Mouse (Mus musculus) MEL (cell line): ENCODE results near the gene Slc25a47. TPM values are rescaled to one million over a fixed set of nuclear protein-coding genes. Genes with fewer than 3 reads are reported as not detected.

Experiments
- DNase-seq: peaks from one replicate; pipeline ENCODE4 v3.0.0; 2011; ENCODE audit warnings: low read depth, low spot score
- H3K27ac ChIP-seq: 2 replicates; pipeline ENCODE4 v1.5.1; 2012; ENCODE audit warnings: low read depth, mild to moderate bottlenecking, control low read depth, low read length, moderate library complexity; ENCODE audit not compliant: control insufficient read depth
- H3K27me3 ChIP-seq, 2 experiments: fragments of 150-350 bp in 1 of 2; sonication (generic) in 1 of 2; 2 replicates each; pipeline ENCODE4 v1.6.1; 2012; ENCODE audit warnings: low read length in 2 of 2, mild to moderate bottlenecking in 2 of 2, improper control_type of control experiment in 1 of 2, moderate library complexity in 1 of 2; ENCODE audit not compliant: insufficient read depth in 2 of 2, control insufficient read depth in 1 of 2
- H3K36me3 ChIP-seq, 2 experiments: 2 replicates each; pipeline ENCODE4 v1.6.1; 2012 to 2014; ENCODE audit warnings: low read length in 2 of 2, improper control_type of control experiment in 1 of 2, inconsistent platforms in 1 of 2, mild to moderate bottlenecking in 1 of 2; ENCODE audit not compliant: insufficient read depth in 2 of 2, control insufficient read depth in 1 of 2
- H3K4me1 ChIP-seq, 2 experiments: fragments of 150-350 bp in 1 of 2; sonication (generic) in 1 of 2; 2 replicates each; pipeline ENCODE4 v1.6.1; 2012; ENCODE audit warnings: low read length in 2 of 2, improper control_type of control experiment in 1 of 2, mild to moderate bottlenecking in 1 of 2; ENCODE audit not compliant: insufficient read depth in 2 of 2, control insufficient read depth in 1 of 2
- H3K4me3 ChIP-seq, 2 experiments: fragments of 150-350 bp in 1 of 2; sonication (generic) in 1 of 2; 2 replicates each; pipeline ENCODE4 v1.5.1; 2012; ENCODE audit warnings: low read depth in 2 of 2, low read length in 2 of 2, mild to moderate bottlenecking in 2 of 2, moderate library complexity in 2 of 2, control low read depth in 1 of 2, improper control_type of control experiment in 1 of 2; ENCODE audit not compliant: control insufficient read depth in 1 of 2, insufficient read depth in 1 of 2
- H3K79me2 ChIP-seq: 2 replicates; pipeline ENCODE4 v1.6.1; 2012; ENCODE audit warnings: mild to moderate bottlenecking, low read length, moderate library complexity; ENCODE audit not compliant: control insufficient read depth, poor library complexity, insufficient read depth
- H3K9ac ChIP-seq: 2 replicates; pipeline ENCODE4 v1.6.1; 2012; ENCODE audit warnings: low read depth, mild to moderate bottlenecking, control low read depth, low read length, moderate library complexity; ENCODE audit not compliant: control insufficient read depth, poor library complexity, severe bottlenecking
- H3K9me3 ChIP-seq: fragments of 150-350 bp; sonication (generic); replicated peaks from 2 replicates; pipeline ENCODE4 v1.6.1; 2012; ENCODE audit warnings: mild to moderate bottlenecking, low read length, improper control_type of control experiment, moderate library complexity; ENCODE audit not compliant: insufficient read depth
- BHLHE40 ChIP-seq: IDR thresholded peaks from 2 replicates; pipeline ENCODE4 v1.6.1; 2012; ENCODE audit warnings: low read depth, mild to moderate bottlenecking, inconsistent platforms, low read length, improper control_type of control experiment, borderline replicate concordance
- CHD1 ChIP-seq: IDR thresholded peaks from 2 replicates; pipeline ENCODE4 v1.6.1; 2012; ENCODE audit warnings: low read depth, mild to moderate bottlenecking, inconsistent platforms, low read length, improper control_type of control experiment
- CHD2 ChIP-seq: IDR thresholded peaks from 2 replicates; pipeline ENCODE4 v1.6.1; 2011; ENCODE audit warnings: low read length, improper control_type of control experiment
- CTCF ChIP-seq, 3 experiments: IDR thresholded peaks in 2 of 3; conservative IDR thresholded peaks in 1 of 3; 2 replicates each; pipeline ENCODE4 v1.5.1; 2011 to 2012; ENCODE audit warnings: low read length in 3 of 3, low read depth in 2 of 3, mild to moderate bottlenecking in 2 of 3, improper control_type of control experiment in 1 of 3, inconsistent platforms in 1 of 3, mixed read lengths in 1 of 3, moderate library complexity in 1 of 3; ENCODE audit not compliant: control insufficient read depth in 1 of 3, insufficient read depth in 1 of 3, poor library complexity in 1 of 3, severe bottlenecking in 1 of 3
- EP300 ChIP-seq, 2 experiments: IDR thresholded peaks; 2 replicates each; pipeline ENCODE4 v1.6.1; 2011; ENCODE audit warnings: improper control_type of control experiment in 2 of 2, low read length in 2 of 2, low read depth in 1 of 2, mild to moderate bottlenecking in 1 of 2
- GATA1 ChIP-seq: IDR thresholded peaks from 2 replicates; pipeline ENCODE4 v1.6.1; 2011; ENCODE audit warnings: low read depth, low read length, improper control_type of control experiment
- MEF2A ChIP-seq: IDR thresholded peaks from 2 replicates; pipeline ENCODE4 v1.6.1; 2014; ENCODE audit warnings: low read depth, mild to moderate bottlenecking, inconsistent platforms, low read length, improper control_type of control experiment; ENCODE audit not compliant: poor library complexity, insufficient replicate concordance, severe bottlenecking; ENCODE audit errors: extremely low read depth
- POLR2AphosphoS2 ChIP-seq: IDR thresholded peaks from 2 replicates; pipeline ENCODE4 v1.6.1; 2011; ENCODE audit warnings: low read length, improper control_type of control experiment
- RAD21 ChIP-seq: IDR thresholded peaks from 2 replicates; pipeline ENCODE4 v1.6.1; 2011; ENCODE audit warnings: mild to moderate bottlenecking, low read depth, low read length, improper control_type of control experiment
- RCOR1 ChIP-seq: IDR thresholded peaks from 2 replicates; pipeline ENCODE4 v1.6.1; 2012; ENCODE audit warnings: low read depth, mild to moderate bottlenecking, inconsistent platforms, low read length, improper control_type of control experiment
- SMC3 ChIP-seq: IDR thresholded peaks from 2 replicates; pipeline ENCODE4 v1.6.1; 2011; ENCODE audit warnings: low read depth, low read length, improper control_type of control experiment
- ZC3H11A ChIP-seq: IDR thresholded peaks from 2 replicates; pipeline ENCODE4 v1.6.1; 2012; ENCODE audit warnings: low read depth, mild to moderate bottlenecking, inconsistent platforms, low read length, improper control_type of control experiment
- polyA plus RNA-seq, 2 experiments: library from polyadenylated mRNA; stranded (reverse) in 1 of 2; unstranded in 1 of 2; fragments of >175 nt in 1 of 2; fragments of >200 nt in 1 of 2; gene quantifications; 2 replicates each; pipeline versions ENCODE4 v1.2.1 to v1.2.4; 2012; ENCODE audit warnings: low replicate concordance in 2 of 2, low read depth in 1 of 2; ENCODE audit not compliant: insufficient read length in 2 of 2, insufficient read depth in 1 of 2, missing spikeins in 1 of 2
- total RNA-seq: library from RNA; depleted of rRNA; stranded (reverse); fragments of 300-350 nt; gene quantifications from 2 replicates; pipeline ENCODE4 v1.2.3, GENCODE M21; 2012

The Slc25a47 gene
- total and polyA plus RNA-seq, 3 experiments: 15.6 to 17.9 TPM; not detected in 1

GRCm38 (mm10) chr12:108901346-108901745 lies 65.5 kb downstream of the Slc25a47 start:
- H3K4me3 ChIP-seq: no peak overlapping the region
- H3K4me1 ChIP-seq: peaks cover 2 to 19% of the 10 kb centered on the region in 2 experiments; a peak in 3 of 4 replicates
- H3K27me3 ChIP-seq: no peaks in the 10 kb centered on the region
- H3K27ac ChIP-seq: no peak overlapping the region
- no peak for TF ChIP-seq CHD1
- TF ChIP-seq GATA1: peak; percentile 54
- H3K9me3 ChIP-seq: no peaks in the 10 kb centered on the region
- no peaks in the 10 kb centered on the region for H3K79me2 ChIP-seq
- no peak overlapping the region for H3K9ac ChIP-seq
- DNase-seq: peak; percentile 67
- H3K36me3 ChIP-seq: peaks cover 0 to 12% of the 10 kb centered on the region in 2 experiments; a peak in 2 of 4 replicates

GRCm38 (mm10) chr12:108902940-108903339 lies 67.1 kb downstream of the Slc25a47 start:
- TF ChIP-seq RAD21 (peak; percentile 76), SMC3 (peak; percentile 71), BHLHE40 (no peak), RCOR1 (0 out of 2 replicates have a peak, but pooled peaks have one; percentile 19), CTCF (IDR thresholded peaks at IDR 0.05 in 2 of 3, conservative IDR thresholded peaks at IDR 0.05 in 1 of 3; ENCODE audit: control insufficient read depth in 1 of 3, insufficient read depth in 1 of 3, low read depth in 2 of 3, low read length in 3 of 3, poor library complexity in 1 of 3, severe bottlenecking in 1 of 3) (peak; percentile 82 to 92 (median 91)), MEF2A (no peak), CHD2 (no peak), POLR2AphosphoS2 (no peak), ZC3H11A (peak; percentile 43)
- DNase-seq: peak; percentile 76
- H3K36me3 ChIP-seq: peaks cover 0 to 12% of the 10 kb centered on the region in 2 experiments; a peak in 2 of 4 replicates
- no peak overlapping the region for H3K9ac ChIP-seq
- no peak overlapping the region for H3K27ac ChIP-seq
- peaks cover 2 to 19% of the 10 kb centered on the region in 2 experiments; a peak in 3 of 4 replicates for H3K4me1 ChIP-seq
- H3K4me3 ChIP-seq: no peak overlapping the region
- no peaks in the 10 kb centered on the region for H3K27me3 ChIP-seq
- no peaks in the 10 kb centered on the region for H3K79me2 ChIP-seq
- no peaks in the 10 kb centered on the region for H3K9me3 ChIP-seq

- peaks cover 0 to 12% of the 10 kb centered on the region in 2 experiments; a peak in 2 of 4 replicates for H3K36me3 ChIP-seq
- H3K9me3 ChIP-seq: no peaks in the 10 kb centered on the region
- peaks cover 2 to 19% of the 10 kb centered on the region in 2 experiments; a peak in 3 of 4 replicates for H3K4me1 ChIP-seq
- peak; percentile 53 for TF ChIP-seq SMC3
- TF ChIP-seq EP300 (IDR thresholded peaks at IDR 0.05; ENCODE audit: low read depth in 1 of 2, low read length in 2 of 2): no peak
- TF ChIP-seq CTCF (IDR thresholded peaks at IDR 0.05 in 2 of 3, conservative IDR thresholded peaks at IDR 0.05 in 1 of 3; ENCODE audit: control insufficient read depth in 1 of 3, insufficient read depth in 1 of 3, low read depth in 2 of 3, low read length in 3 of 3, poor library complexity in 1 of 3, severe bottlenecking in 1 of 3): peak in 2 of 3 experiments; percentile 63 to 71; a peak in 4 of 6 replicates
- TF ChIP-seq RAD21: peak; percentile 68
- peak; percentile 49; the same call in 1 of the 2 replicates for TF ChIP-seq ZC3H11A
- DNase-seq: peak; percentile 64
- no peaks in the 10 kb centered on the region for H3K79me2 ChIP-seq
- no peaks in the 10 kb centered on the region for H3K27me3 ChIP-seq
- no peak overlapping the region for H3K27ac ChIP-seq
- H3K9ac ChIP-seq: no peak overlapping the region
- H3K4me3 ChIP-seq: no peak overlapping the region
Observed at GRCm38 (mm10) chr12:108903600-108904275, 67.9 kb downstream of the Slc25a47 start.
